Mouse (Mus musculus) ES-E14 (cell line): Measurements from ENCODE around the gene Asah2.

Experiments
- HCFC1 ChIP-seq: IDR thresholded peaks from 2 replicates; pipeline ENCODE4 v1.6.1; 2012; ENCODE audit warnings: low read length, inconsistent platforms, borderline replicate concordance; ENCODE audit not compliant: insufficient read depth
- ZNF384 ChIP-seq: IDR thresholded peaks from 2 replicates; pipeline ENCODE4 v1.6.1; 2012; ENCODE audit warnings: low read depth, low read length, inconsistent platforms

- TF ChIP-seq HCFC1 (no peak), ZNF384 (no peak)
These were observed 40.3 kb downstream of the Asah2 start for GRCm38 (mm10) chr19:32067669-32068068.
